Mouse (Mus musculus): ENCODE measurements around the gene Ms4a5. TPM values are rescaled to one million over a fixed set of nuclear protein-coding genes. Genes with fewer than 3 reads are reported as not detected.

The Ms4a5 gene
- not detected for polyA plus RNA-seq (2017; shearing (Covaris generic))

DNA sequence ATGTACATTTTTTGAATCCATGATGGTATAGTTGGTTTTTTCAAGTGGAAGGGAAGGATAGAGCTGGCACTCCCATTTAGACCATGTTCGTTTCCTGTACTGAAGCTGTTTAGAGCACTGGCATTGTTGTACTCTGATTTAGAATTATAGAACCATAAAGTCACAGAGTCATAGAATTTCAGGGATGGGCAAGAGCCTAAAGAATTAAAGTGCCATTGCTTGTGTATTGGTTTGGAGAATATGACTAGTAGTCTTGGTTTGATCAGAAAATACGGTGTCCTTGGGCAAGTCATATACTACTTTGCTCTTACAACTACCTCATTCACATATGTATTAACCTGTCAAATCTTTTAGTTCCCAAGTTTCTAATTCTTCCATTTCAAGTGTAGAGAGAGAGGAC, at the start of gene Ms4a5:
Gene Ms4a5, minus strand, starts transcription at position 101 of the 400 bp plus-strand sequence.

DNA sequence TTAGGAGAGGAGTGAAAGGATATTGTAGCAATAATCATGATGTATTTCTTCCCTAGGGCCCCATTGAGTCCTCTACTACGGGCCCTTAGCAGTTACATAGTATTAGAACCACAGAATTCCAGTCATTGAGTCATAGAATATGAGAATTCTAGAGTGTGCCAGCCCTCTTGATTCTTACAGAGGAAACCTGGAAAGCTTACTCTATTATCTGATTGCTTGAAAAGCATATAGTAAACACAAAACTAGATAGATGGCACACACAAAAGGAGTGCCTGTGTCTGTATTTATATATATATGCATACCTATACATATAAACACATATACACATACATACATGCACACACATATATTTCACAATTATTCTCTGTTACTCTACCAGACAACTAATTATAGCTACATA, 30.7 kb upstream of the Ms4a5 start, which contains the start of gene Ms4a14:
Gene Ms4a14, minus strand, starts transcription at position 101 of the 400 bp plus-strand sequence.

DNA sequence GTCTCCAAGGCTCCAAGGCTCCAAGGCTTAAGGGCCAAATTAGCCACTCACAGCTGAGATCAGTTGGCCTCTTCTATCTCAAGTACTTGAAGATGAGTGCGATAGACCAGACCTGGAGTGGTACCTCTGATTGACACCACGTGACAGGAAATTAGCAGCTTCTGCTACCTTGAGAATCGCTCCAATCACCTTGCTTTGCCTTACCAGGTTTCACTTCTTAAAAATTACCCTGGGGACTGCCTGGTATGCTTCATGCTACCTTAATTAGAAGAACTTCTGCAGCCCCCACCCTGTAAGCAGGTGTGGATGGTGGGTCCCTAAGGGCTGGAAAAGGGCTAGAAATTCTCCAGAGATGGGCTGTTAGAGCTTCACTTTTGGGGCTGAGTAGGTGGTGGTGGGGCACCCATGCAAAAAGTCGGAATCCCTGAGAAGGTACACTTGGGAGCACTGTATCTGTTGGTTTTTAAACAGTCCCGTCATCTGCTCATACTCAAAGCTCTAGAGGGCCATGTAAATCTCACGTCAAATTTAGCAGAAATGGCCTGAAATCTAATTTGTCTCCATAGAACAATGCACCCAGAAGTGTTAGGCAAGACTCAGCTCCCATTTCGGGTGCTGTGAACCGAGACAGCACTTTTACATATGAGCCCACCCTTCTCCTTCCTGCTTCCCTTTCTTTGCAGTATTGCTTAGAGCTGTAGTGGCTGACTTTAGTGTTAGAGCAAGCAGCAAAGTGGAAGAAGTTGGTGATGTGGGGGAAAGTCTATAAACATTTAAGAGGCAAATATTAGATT, 17.4 kb downstream of the Ms4a5 start, which contains the start of gene Ms4a1:
Gene Ms4a1, minus strand, starts transcription at position 190 of the 794 bp plus-strand sequence.

DNA sequence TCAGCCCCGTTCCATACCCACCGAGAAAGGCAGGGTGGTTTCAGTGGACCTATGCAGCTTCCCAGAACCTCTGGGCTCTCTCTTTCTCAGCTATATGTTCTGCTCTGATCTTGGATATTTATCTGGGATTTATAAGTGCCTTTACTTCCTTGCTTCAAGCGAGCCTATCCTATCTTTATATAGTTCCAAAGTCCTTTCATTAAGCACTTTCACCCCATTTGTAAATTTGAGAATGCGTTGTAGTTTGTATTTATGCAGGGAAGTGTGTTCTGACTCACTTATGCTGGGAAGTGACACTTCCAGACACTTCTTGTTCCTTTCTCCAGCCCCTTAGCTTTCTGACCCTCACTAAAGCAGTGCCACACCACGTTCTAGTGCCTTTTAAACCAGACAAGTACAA, 51.3 kb downstream of the Ms4a5 start, which contains the start of gene Ms4a12:
Gene Ms4a12, minus strand, starts transcription at position 101 of the 400 bp plus-strand sequence.

Other genes with a start within 250 kb of the Ms4a5 start
- gene Ms4a8a, start 202.8 kb downstream of the Ms4a5 start, polyA plus RNA-seq (2017; shearing (Covaris generic)): 1 to 10 TPM in 1 of 2 experiments, under 1 TPM in 1; 0.18 to 2.2 TPM
- gene 1700017D01Rik, start 153.0 kb downstream of the Ms4a5 start, polyA plus RNA-seq (2017; shearing (Covaris generic)): not detected
- not detected for gene 1700025F22Rik, start 118.6 kb downstream of the Ms4a5 start, polyA plus RNA-seq (2017; shearing (Covaris generic))
- gene Ms4a13, start 87.1 kb downstream of the Ms4a5 start, polyA plus RNA-seq (2017; shearing (Covaris generic)): not detected
- under 1 TPM in 1 of 2 experiments, not detected in 1; 0.20 TPM for gene Ms4a12, start 51.4 kb downstream of the Ms4a5 start, polyA plus RNA-seq (2017; shearing (Covaris generic))
- gene Ms4a1, start 17.6 kb downstream of the Ms4a5 start, polyA plus RNA-seq (2017; shearing (Covaris generic)): 10 to 100 TPM in 1 of 2 experiments, 1 to 10 TPM in 1; 4.1 to 14.7 TPM
- under 1 TPM in 1 of 2 experiments, not detected in 1; 0.07 TPM for gene Ms4a14, start 30.6 kb upstream of the Ms4a5 start, polyA plus RNA-seq (2017; shearing (Covaris generic))
- gene Ms4a7, start 52.3 kb upstream of the Ms4a5 start, polyA plus RNA-seq (2017; shearing (Covaris generic)): 1 to 10 TPM in 1 of 2 experiments, under 1 TPM in 1; 0.43 to 1.8 TPM
- gene Ms4a4a, start 91.7 kb upstream of the Ms4a5 start, polyA plus RNA-seq (2017; shearing (Covaris generic)): 1 to 10 TPM in 1 of 2 experiments, under 1 TPM in 1; 0.45 to 1.6 TPM
- 100 to 1,000 TPM in 1 of 2 experiments, 10 to 100 TPM in 1; 38.9 to 156 TPM for gene Ms4a4c, start 120.9 kb upstream of the Ms4a5 start, polyA plus RNA-seq (2017; shearing (Covaris generic))
- gene Ms4a4b, start 159.7 kb upstream of the Ms4a5 start, polyA plus RNA-seq (2017; shearing (Covaris generic)): 1,000 to 10,000 TPM; 2,238 to 3,168 TPM
- gene Ms4a6c, start 185.5 kb upstream of the Ms4a5 start, polyA plus RNA-seq (2017; shearing (Covaris generic)): 10 to 100 TPM; 12.9 to 14.6 TPM
- gene Gm8369, start 202.1 kb upstream of the Ms4a5 start, polyA plus RNA-seq (2017; shearing (Covaris generic)): 100 to 1,000 TPM; 228 to 249 TPM
- 100 to 1,000 TPM; 810 to 848 TPM for gene Ms4a6b, start 232.6 kb upstream of the Ms4a5 start, polyA plus RNA-seq (2017; shearing (Covaris generic))